Mouse (Mus musculus) heart, adult 8-10 months (tissue): ENCODE measurements around the gene Btbd35f3. TPM values are rescaled to one million over a fixed set of nuclear protein-coding genes. Genes with fewer than 3 reads are reported as not detected.
"Not testable (repeated sequence)": the region's sequence is repeated elsewhere in the genome, so short reads cannot be mapped to it uniquely, and the experiment has no call there.

Source experiments
- DNase-seq: peaks from one replicate; pipeline ENCODE4 v3.0.0; 2022; ENCODE audit warnings: low spot score
- total RNA-seq, 4 experiments: library from RNA; stranded (reverse); gene quantifications; 2 replicates each; pipeline ENCODE4 v1.2.4; 2022

Gene Btbd35f3
- not detected for total RNA-seq

DNA sequence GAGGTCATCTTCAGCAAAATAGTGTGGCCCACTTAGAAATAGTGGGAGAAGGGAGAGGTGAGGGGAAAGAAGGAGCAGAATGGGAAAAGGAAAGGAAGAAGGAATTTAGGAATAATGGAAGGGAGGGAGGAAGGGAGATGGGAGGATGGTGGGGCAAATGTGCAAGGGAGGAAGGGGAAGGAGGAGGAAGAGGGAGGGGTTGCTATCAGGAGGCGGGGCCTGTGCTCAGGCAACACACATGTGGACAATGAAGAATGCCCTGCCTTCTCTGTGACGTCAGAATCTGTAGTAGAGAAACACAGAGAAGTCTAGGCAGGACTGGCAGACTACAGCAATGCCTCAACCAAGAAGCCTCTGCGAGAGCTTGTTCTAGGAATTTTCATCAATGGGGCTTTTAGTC lies at the start of gene Btbd35f3:
Btbd35f3 (plus strand) TSS at position 301 of the 400 bp plus-strand sequence.
- DNase-seq: not testable (repeated sequence)

Other genes starting within 250 kb of the Btbd35f3 start
- not detected for gene Btbd35f16, start 80.7 kb upstream of the Btbd35f3 start, total RNA-seq
- gene Btbd35f28, start 158.9 kb downstream of the Btbd35f3 start, total RNA-seq: not detected